Comparison of ENCODE assay signal across 27 mouse cellular contexts in the genomic region with DNA sequence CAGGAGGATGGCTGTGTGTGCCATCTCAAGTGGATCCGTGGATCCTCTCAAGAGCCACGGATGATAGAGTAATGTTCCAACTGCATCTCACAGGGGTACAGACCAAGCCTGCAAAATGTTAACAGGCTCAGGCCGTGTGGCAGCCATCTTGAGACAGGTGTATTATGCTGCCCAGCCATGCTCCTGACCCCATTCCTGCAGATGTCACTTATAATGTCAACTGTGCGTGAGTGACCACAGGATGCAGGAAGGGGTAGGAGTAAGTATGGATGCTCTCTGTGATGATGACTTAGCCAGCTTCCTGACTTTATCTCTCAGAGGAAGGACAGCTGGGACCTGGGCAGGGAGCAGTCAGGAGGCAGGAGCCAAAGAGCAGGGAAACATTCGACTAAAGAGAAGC.
"Had no signal": no experiment of that assay in that cellular context is flagged by ENCODE, and none has a peak within 500 bp of the region (broad histone marks: within the 10 kb centered on the region; RNA-seq: fewer than 3 reads in every experiment).

No protein-coding gene starts in this region.

- H3K4me2 ChIP-seq: embryonic facial prominence, embryonic 12.5 days; embryonic facial prominence, embryonic 13.5 days; embryonic facial prominence, embryonic 15.5 days; forebrain, embryonic 12.5 days; forebrain, embryonic 13.5 days; forebrain, embryonic 15.5 days had no signal

- ATAC-seq: forebrain, embryonic 13.5 days; forebrain, embryonic 14.5 days; forebrain, embryonic 15.5 days; forebrain, embryonic 16.5 days; forebrain, postnatal 0 days had no signal

- H3K4me3 ChIP-seq: embryonic facial prominence, embryonic 10.5 days; embryonic facial prominence, embryonic 12.5 days; embryonic facial prominence, embryonic 13.5 days; embryonic facial prominence, embryonic 15.5 days; erythroblast, embryonic 14.5 days; forebrain, embryonic 10.5 days; forebrain, embryonic 12.5 days; forebrain, embryonic 13.5 days; forebrain, embryonic 15.5 days; gastrocnemius, adult 2 months had no signal

- DNase-seq: cerebellum, adult 2 months; cerebellum, adult 8-10 months; cerebellum, adult 9-10 months; cerebellum, adult 9-11 months; cerebellum, postnatal 10 days; cerebellum, postnatal 14 days; cerebellum, postnatal 25 days; cerebellum, postnatal 36 days; embryo, embryonic 11 days; forebrain, postnatal 0 days; gastrocnemius, adult 2 months; gastrocnemius, postnatal 10 days; gastrocnemius, postnatal 14 days; gastrocnemius, postnatal 25 days; gastrocnemius, postnatal 36 days; heart, adult 18-20 months had no signal

- H3K9ac ChIP-seq: embryonic facial prominence, embryonic 12.5 days; embryonic facial prominence, embryonic 13.5 days; embryonic facial prominence, embryonic 15.5 days; forebrain, embryonic 12.5 days; forebrain, embryonic 13.5 days; forebrain, embryonic 15.5 days; forebrain, postnatal 0 days had no signal

- H3K9me3 ChIP-seq: embryonic facial prominence, embryonic 15.5 days; forebrain, embryonic 12.5 days; forebrain, embryonic 13.5 days; forebrain, embryonic 15.5 days had no signal

- H3K36me3 ChIP-seq: forebrain, embryonic 15.5 days had no signal

- H3K27ac ChIP-seq: embryonic facial prominence, embryonic 10.5 days; embryonic facial prominence, embryonic 12.5 days; embryonic facial prominence, embryonic 13.5 days; embryonic facial prominence, embryonic 15.5 days; forebrain, embryonic 10.5 days; forebrain, embryonic 12.5 days; forebrain, embryonic 13.5 days; forebrain, embryonic 15.5 days had no signal

- H3K27me3 ChIP-seq: embryonic facial prominence, embryonic 12.5 days; embryonic facial prominence, embryonic 13.5 days; embryonic facial prominence, embryonic 15.5 days; forebrain, embryonic 12.5 days; forebrain, embryonic 13.5 days; forebrain, embryonic 15.5 days had no signal
